Mouse (Mus musculus) cerebellum, adult 2 months (tissue): ENCODE data around the gene Hepacam.

ENCODE experiments used
- CTCF ChIP-seq: fragments of 200-500 bp; IDR thresholded peaks from 2 replicates; pipeline ENCODE4 v1.5.1; 2011; ENCODE audit warnings: low read depth, mild to moderate bottlenecking, control low read depth, low read length, moderate library complexity, borderline replicate concordance; ENCODE audit not compliant: insufficient read depth
- POLR2A ChIP-seq: fragments of 200-500 bp; IDR thresholded peaks from 2 replicates; pipeline ENCODE4 v1.6.1; 2011; ENCODE audit warnings: low read length, control low read depth, borderline replicate concordance; ENCODE audit not compliant: insufficient read depth

DNA sequence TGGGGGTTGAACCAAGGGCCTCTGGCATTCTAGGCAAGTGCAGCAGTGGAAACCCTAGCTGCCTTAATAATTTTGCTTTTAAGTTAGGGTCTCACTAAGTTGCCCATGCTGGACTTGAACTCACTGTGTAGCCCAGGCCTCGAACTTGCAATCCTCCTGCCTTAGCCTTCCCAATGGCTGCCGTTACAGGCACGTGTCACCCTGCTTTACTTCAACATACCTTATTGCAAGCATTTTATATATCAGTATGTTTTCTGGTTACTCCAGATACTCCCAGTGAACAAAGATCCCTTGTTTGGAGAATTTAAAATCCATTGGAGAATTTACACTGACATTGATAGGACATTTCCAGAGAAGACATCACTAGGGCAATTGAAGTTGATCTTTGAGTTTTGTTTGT is 18.1 kb upstream of the Hepacam start:
- TF ChIP-seq CTCF = no peak
- no peak for TF ChIP-seq POLR2A
